Mouse (Mus musculus): ENCODE data around the gene Art3. TPM values are rescaled to one million over a fixed set of nuclear protein-coding genes. Genes with fewer than 3 reads are reported as not detected.

Gene Art3
- polyA plus RNA-seq, 1 experiment from 2014 or later = 13.1 TPM

DNA sequence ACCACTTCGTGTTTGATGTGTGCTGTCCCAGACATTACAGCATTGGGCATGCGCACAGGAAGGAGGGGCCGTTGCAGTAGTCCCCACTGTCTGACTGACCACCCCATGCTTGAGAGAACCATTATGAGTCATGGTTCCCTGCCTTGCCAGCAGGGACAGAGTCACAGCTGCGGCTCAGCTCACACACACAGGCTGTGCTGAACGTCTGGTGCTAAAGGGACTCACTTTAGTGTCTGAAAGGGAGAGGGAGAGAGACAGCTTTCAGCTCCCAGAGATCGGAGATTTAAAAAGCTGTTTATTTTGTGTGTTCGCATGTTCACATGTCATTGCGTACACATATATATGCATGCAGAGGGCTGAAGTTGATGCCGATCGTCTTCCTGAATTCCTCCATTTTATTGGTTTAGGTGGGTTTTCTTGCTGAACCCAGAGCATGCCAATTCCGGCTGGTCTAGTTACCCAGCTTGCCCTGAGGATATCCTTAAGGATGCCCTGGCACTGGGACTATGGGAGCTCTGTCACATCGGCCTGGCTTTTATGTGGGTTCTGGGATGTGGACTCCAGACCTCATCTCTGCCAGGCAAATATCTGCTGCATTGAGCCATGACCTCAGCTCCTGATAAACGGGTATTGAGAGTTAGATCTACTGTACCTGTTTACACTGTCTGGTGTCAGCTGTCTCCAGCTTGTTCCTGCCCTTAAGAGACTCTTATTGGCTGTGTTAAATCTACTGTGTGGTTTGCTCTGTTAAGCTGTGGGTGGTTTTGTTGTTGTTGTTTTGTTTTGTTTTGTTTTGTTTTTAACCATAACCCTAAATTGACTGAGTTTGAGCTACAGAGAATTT is 37.7 kb downstream of the Art3 start:
- Histone ChIP-seq H3K4me1 (replicated peaks) (peaks cover 25% of the 10 kb centered on the region), H3K9me3 (no peaks in the 10 kb centered on the region), H3K27ac (replicated peaks) (peak overlapping the region; percentile 25), H3K36me3 (no peaks in the 10 kb centered on the region), H3K27me3 (no peaks in the 10 kb centered on the region), H3K4me3 (no peak overlapping the region), H3K9ac (no peak overlapping the region), H3K4me2 (peak overlapping the region; percentile 28)
- peak; percentile 92 for ATAC-seq (ENCODE audit: low read depth)
- WGBS = 47% methylated on average over 13 of the region's 13 CpGs

DNA sequence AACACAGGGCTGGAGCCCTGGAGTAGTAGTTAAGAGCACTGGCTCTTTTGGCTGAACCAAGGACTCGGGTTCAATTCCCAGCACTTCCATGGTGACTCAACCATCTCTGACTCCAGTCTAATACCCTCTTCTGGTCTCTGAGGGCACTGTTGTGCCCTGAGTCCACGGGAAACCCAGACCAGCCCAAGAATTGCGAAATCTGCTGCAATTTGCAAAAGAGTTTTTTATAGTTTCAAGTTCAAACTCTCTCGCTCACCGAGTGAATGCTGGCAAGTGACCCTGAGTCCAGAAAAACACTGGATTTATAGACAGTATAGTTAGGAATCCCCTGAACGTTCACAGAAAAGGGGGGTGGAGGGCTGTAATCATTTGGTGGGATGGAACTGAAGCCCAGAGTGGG is 38.8 kb downstream of the Art3 start:
- Histone ChIP-seq H3K27me3 (no peaks in the 10 kb centered on the region), H3K4me3 (no peak overlapping the region), H3K36me3 (no peaks in the 10 kb centered on the region), H3K9ac (no peak overlapping the region), H3K4me2 (no peak overlapping the region), H3K27ac (replicated peaks) (no peak overlapping the region), H3K9me3 (no peaks in the 10 kb centered on the region), H3K4me1 (replicated peaks) (peaks cover 25% of the 10 kb centered on the region)
- no peak for ATAC-seq (ENCODE audit: low read depth)
- 73% methylated on average over 6 of the region's 6 CpGs for WGBS

DNA sequence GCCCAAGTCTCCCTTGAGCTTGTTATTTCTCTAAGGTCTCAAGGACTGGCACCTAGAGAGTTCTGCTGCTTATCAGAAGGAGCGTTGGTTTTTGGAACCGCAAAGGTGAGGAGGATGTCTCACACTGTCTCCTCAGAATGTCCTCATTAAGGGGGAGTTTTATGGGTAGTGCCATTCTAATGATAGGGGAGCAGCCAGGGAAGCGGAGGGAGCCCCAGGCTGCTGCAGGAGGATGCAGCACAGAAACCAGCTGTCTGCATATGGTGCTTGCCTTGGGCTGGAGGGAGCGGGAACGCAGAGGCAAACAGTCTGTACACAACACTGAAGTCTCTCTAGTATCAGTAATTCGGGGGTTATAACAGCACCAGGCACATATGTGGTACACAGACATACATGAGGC is 39.3 kb downstream of the Art3 start:
- Histone ChIP-seq H3K36me3 (no peaks in the 10 kb centered on the region), H3K27ac (replicated peaks) (peak overlapping the region; percentile 67), H3K9me3 (no peaks in the 10 kb centered on the region), H3K9ac (no peak overlapping the region), H3K27me3 (no peaks in the 10 kb centered on the region), H3K4me2 (peak overlapping the region; percentile 5; the same call in 1 of the 2 replicates), H3K4me3 (no peak overlapping the region), H3K4me1 (replicated peaks) (peaks cover 25% of the 10 kb centered on the region)
- ATAC-seq (ENCODE audit: low read depth) = no peak
- WGBS = 53% methylated on average over 6 of the region's 6 CpGs

DNA sequence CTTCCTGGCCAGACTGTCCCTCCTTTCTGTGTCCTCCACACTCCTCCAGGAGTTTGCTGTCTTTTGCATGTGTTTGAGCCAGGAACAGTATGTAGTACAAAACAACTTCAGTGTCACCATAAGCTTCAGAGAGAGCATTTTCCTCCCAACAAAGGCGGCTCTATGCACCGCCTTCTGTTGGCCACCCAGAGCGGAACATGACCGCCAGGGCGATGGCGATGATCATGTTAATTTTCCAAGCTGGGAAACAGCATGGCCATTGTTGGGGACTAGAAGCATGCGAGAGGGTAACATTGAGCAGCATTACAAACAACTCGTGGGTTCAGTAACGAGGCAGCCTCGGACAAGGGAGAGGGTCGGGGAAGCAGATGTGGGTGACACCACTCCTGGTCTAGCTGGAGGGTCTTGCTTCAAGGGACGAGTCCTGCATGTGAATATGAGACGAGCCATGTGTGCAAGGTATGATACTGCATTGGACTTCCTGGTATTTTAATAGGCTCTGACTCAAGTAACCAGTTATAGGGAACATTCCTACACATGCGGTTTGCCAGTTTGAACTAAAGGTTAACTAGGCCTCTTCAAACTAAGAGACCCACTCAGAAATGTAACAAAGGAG is 39.8 kb downstream of the Art3 start:
- ATAC-seq (ENCODE audit: low read depth) = peak; percentile 41; the same call in 1 of the 2 replicates
- Histone ChIP-seq H3K4me3 (no peak overlapping the region), H3K9me3 (no peaks in the 10 kb centered on the region), H3K4me1 (replicated peaks) (peaks cover 25% of the 10 kb centered on the region), H3K4me2 (peak overlapping the region; percentile 5; the same call in 1 of the 2 replicates), H3K9ac (no peak overlapping the region), H3K27ac (replicated peaks) (peak overlapping the region; percentile 67), H3K27me3 (no peaks in the 10 kb centered on the region), H3K36me3 (no peaks in the 10 kb centered on the region)
- 63% methylated on average over 14 of the region's 14 CpGs for WGBS

DNA sequence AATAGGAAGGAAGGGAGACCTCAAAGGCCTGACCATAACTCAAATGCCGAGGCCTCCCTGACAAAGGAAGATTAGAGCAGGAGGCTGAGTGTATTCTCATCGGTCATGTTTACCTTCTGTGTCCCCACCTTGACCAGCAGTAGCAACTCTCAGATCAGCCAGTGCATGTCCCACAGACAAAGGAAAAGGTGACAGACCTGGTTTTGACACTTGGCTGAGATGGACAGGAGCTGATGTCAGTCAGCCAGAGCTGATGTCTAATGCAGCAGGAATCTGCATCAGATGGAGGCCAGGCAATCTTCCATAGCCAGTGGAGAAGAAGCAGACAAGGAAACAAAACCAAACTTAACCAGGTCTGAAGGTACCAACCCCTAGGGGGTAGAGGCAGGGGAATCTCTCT is 41.0 kb downstream of the Art3 start:
- no peaks in the 10 kb centered on the region for H3K9me3 ChIP-seq
- no peaks in the 10 kb centered on the region for H3K36me3 ChIP-seq
- H3K27ac ChIP-seq (replicated peaks) = no peak overlapping the region
- peaks cover 25% of the 10 kb centered on the region for H3K4me1 ChIP-seq (replicated peaks)
- no peak overlapping the region for H3K4me2 ChIP-seq
- H3K4me3 ChIP-seq = no peak overlapping the region
- H3K9ac ChIP-seq = no peak overlapping the region
- ATAC-seq (ENCODE audit: low read depth) = no peak
- WGBS = 76% methylated on average over 2 of the region's 2 CpGs
- no peaks in the 10 kb centered on the region for H3K27me3 ChIP-seq

DNA sequence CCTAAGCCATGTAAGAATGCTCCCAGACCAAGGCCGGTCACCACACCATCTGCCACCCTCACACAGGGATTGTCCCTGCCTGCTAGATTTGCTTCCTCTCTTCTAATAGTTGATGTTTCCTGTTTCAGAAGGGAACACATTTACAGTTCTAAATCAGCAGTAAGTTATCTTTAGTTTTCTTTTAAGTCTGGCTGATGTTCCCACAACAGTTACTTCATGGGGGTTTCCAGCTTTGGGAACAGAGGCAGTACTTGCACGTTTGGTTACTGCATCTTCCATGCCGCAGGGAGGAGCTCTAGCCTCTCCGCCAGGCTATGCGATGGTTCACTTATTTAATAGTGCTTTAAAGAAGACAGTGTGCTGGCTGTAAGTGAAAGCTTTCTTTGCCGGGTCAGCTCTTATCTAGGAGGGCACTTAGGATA is 43.1 kb downstream of the Art3 start:
- H3K9ac ChIP-seq = no peak overlapping the region
- 44% methylated on average over 6 of the region's 6 CpGs for WGBS

DNA sequence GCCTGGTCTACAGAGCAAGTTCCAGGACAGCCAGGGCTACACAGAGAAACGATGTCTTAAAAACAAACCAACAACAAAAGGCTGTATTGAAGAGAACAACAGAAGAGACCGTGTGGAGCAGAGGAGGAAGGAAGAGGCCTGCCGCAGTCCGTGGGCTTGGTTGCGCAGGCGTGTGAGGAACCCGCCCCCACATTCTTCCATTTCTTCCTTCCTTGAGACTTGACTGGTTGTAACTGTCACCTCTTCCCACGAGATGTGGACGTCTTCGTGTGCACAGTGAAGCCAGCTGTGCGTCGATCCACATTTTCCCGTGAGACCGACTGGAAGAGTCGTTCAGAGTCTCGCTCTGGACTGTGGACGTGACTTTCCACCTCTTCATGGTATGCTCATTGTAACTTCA is 43.7 kb downstream of the Art3 start:
- Histone ChIP-seq H3K4me1 (replicated peaks) (peaks cover 14% of the 10 kb centered on the region), H3K9me3 (no peaks in the 10 kb centered on the region), H3K4me3 (no peak overlapping the region), H3K27ac (replicated peaks) (no peak overlapping the region), H3K4me2 (no peak overlapping the region), H3K36me3 (no peaks in the 10 kb centered on the region), H3K27me3 (no peaks in the 10 kb centered on the region), H3K9ac (no peak overlapping the region)
- 72% methylated on average over 17 of the region's 17 CpGs for WGBS
- ATAC-seq (ENCODE audit: low read depth) = no peak

More for the DNA sequence above, 43.1 kb downstream of the Art3 start:
- no peaks in the 10 kb centered on the region for H3K27me3 ChIP-seq
- no peak overlapping the region for H3K4me3 ChIP-seq
- peaks cover 16% of the 10 kb centered on the region for H3K4me1 ChIP-seq (replicated peaks)
- H3K27ac ChIP-seq (replicated peaks) = no peak overlapping the region
- no peaks in the 10 kb centered on the region for H3K36me3 ChIP-seq
- H3K9me3 ChIP-seq = no peaks in the 10 kb centered on the region
- no peak overlapping the region for H3K4me2 ChIP-seq
- ATAC-seq (ENCODE audit: low read depth) = no peak

DNA sequence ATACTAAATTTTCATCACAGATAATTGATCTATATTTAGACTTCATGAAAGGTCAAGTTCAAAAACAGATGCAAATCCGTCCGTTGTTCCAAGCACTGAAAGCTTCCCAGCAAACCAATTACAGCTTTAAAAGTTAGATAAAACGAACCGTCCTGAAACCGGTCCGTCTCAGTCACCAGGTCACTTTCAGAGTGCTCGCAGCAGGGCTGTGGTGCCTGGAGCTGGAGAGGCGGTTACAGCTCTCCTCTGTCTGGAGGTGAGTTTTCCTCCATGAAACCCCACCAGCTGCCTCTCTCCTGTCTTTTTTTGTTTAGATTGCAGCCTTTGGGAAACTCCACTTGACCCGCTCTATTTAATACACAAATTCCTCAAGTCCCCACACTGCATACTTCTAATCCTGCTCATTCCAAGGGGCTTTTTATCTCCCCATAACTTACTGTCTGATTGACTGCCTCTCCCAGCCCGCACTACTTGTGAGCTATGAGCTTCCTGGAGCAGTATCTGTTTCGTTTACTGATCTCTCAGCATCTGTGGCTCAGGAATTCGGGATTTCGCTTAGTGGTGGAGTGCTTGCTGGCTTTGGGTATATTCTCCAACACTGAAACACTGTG is 45.3 kb downstream of the Art3 start:
- ATAC-seq (ENCODE audit: low read depth) = no peak
- 57% methylated on average over 13 of the region's 13 CpGs for WGBS
- H3K27ac ChIP-seq (replicated peaks) = no peak overlapping the region
- no peaks in the 10 kb centered on the region for H3K4me1 ChIP-seq (replicated peaks)
- no peaks in the 10 kb centered on the region for H3K27me3 ChIP-seq
- no peak overlapping the region for H3K4me3 ChIP-seq
- H3K9ac ChIP-seq = no peak overlapping the region
- H3K4me2 ChIP-seq = no peak overlapping the region
- no peaks in the 10 kb centered on the region for H3K36me3 ChIP-seq
- no peaks in the 10 kb centered on the region for H3K9me3 ChIP-seq

DNA sequence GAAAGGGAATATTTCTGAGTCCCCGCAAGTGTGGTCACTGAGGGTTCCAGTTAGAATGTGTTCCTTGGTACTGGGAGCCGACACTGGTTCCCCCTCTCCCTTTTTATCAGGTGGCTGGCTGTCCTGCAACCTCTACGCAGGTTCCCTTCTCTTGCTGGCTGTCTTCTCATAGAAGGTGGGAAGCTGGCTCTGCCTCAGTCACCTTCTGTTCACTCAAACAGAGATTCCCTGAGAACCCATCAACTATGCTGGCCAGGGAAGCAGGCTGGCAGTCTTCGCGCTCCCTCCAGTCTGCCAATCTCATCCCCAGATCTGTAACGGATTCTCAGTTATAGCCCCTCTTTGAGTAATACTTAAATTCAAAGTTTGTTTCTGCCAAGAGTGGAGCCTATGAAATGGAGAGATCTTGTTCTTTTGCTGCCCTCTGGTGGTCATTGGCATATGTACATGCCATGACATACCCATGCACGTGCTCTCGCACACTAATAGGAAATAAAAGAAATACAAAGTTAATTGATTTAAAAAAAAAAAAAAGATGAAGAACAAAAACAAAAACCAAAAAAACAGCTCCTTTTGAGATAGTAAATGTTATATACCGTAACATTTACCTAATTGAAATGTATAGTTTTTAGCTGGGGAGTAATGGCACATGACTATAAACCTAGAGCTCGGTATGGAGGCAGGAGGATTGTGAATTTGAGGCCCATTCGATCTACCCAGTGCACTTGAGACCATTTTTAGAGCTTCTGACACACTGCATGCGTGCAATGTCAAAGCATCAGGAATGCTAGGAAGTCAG is 50.1 kb downstream of the Art3 start:
- Histone ChIP-seq H3K9ac (no peak overlapping the region), H3K27me3 (no peaks in the 10 kb centered on the region), H3K36me3 (no peaks in the 10 kb centered on the region), H3K4me3 (no peak overlapping the region), H3K4me2 (no peak overlapping the region), H3K9me3 (no peaks in the 10 kb centered on the region), H3K4me1 (replicated peaks) (no peaks in the 10 kb centered on the region), H3K27ac (replicated peaks) (no peak overlapping the region)
- ATAC-seq (ENCODE audit: low read depth) = peak; percentile 74; the same call in 1 of the 2 replicates
- 38% methylated on average over 12 of the region's 12 CpGs for WGBS

DNA sequence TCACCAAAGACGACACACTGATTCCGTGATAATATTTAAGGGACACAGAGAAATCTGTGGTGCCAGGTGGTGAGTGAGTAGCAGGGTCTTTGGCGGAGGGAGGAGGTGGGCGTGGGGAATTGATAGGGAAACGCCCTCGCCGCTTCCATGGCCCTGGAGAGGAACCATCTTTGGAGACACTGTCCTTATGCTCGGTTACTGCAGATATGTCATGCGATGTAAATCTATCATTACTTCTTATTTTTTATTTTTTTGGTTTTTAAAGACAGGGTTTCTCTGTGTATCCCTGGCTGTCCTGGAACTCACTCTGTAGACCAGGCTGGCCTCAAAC is 50.7 kb downstream of the Art3 start:
- Histone ChIP-seq H3K4me1 (replicated peaks) (no peaks in the 10 kb centered on the region), H3K36me3 (no peaks in the 10 kb centered on the region), H3K9ac (no peak overlapping the region), H3K9me3 (no peaks in the 10 kb centered on the region), H3K4me2 (no peak overlapping the region), H3K27ac (replicated peaks) (no peak overlapping the region), H3K4me3 (no peak overlapping the region), H3K27me3 (no peaks in the 10 kb centered on the region)
- no peak for ATAC-seq (ENCODE audit: low read depth)
- 62% methylated on average over 9 of the region's 9 CpGs for WGBS

DNA sequence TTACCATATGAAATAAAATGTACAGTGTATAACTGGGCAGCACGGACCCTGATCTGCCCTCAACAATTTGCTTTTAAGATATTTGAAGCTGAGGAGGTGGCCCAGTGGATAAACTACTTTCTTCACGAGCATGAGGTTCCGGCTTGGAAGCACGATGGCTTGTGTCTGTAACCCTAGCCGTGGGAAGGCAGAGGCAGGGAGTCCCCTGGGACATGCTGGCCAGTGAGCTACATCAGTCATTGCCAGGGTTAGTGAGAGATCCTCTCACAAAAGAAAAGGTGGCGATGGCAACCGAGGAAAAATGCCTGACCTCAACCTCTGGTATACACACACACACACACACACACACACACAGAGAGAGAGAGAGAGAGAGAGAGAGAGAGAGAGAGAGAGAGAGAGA is 52.1 kb downstream of the Art3 start:
- Histone ChIP-seq H3K27ac (replicated peaks) (no peak overlapping the region), H3K4me3 (no peak overlapping the region), H3K27me3 (no peaks in the 10 kb centered on the region), H3K4me1 (replicated peaks) (peaks cover 2% of the 10 kb centered on the region; the same call in 1 of the 2 replicates), H3K36me3 (no peaks in the 10 kb centered on the region), H3K4me2 (no peak overlapping the region), H3K9me3 (no peaks in the 10 kb centered on the region), H3K9ac (no peak overlapping the region)
- WGBS = 50% methylated on average over 7 of the region's 7 CpGs
- no peak for ATAC-seq (ENCODE audit: low read depth)

DNA sequence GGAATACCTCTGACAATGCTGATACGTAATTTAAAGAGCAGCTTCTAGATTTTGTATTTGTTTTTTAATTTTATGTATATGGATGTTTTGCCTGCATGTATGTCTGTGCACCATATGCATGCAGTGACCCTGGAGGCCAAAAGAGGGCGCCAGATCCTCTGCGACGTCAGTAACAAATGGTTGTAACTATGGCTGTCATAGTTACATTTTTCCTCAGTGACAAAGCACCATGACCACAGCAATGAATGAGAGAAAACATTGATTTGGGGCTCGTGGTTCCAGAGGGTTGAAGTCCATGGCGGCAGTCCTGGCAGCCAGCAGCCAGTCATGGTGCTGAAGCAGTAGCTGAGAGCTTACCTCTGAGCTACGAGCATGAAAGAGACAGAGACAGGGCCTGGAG is 53.2 kb downstream of the Art3 start:
- WGBS = 48% methylated on average over 7 of the region's 7 CpGs
- no peak for ATAC-seq (ENCODE audit: low read depth)

More for the DNA sequence above, 53.2 kb downstream of the Art3 start:
- no peak overlapping the region for H3K9ac ChIP-seq
- no peaks in the 10 kb centered on the region for H3K9me3 ChIP-seq
- 0 out of 2 replicates have a peak, but pooled peaks cover 2% of the 10 kb centered on the region for H3K27me3 ChIP-seq
- H3K4me3 ChIP-seq = no peak overlapping the region
- no peak overlapping the region for H3K27ac ChIP-seq (replicated peaks)
- H3K4me2 ChIP-seq = no peak overlapping the region
- H3K36me3 ChIP-seq = no peaks in the 10 kb centered on the region
- H3K4me1 ChIP-seq (replicated peaks) = peaks cover 6% of the 10 kb centered on the region; the same call in 1 of the 2 replicates
